Mouse (Mus musculus) frontal cortex, postnatal 10 days (tissue): ENCODE data around the gene Padi6.

Experiments
- DNase-seq, 2 experiments: peaks; one replicate each; pipeline ENCODE4 v3.0.0; 2022; ENCODE audit warnings: low spot score in 2 of 2, mixed read lengths in 1 of 2

Padi6 gene

DNA sequence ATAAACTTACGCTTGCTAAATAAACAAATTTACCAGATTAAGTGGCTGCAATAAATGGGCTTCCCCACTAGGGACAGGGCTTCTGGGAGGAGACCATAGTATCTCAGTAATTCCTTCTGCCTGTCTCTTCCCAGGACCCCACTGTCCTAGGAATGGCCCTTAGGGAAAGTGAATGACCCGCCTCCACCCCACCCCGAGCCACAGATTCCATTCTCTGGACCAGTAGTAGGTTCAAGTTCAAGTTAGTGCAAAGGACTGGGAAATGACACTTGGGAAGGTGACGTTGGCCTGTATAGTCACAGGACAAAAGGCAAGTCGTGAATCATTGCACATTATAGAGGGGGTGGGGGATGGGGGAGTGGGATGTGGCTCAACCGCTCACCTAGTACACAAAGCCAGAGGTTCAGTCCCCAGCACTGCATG is 57.6 kb downstream of the Padi6 start:
- DNase-seq, result no peak

DNA sequence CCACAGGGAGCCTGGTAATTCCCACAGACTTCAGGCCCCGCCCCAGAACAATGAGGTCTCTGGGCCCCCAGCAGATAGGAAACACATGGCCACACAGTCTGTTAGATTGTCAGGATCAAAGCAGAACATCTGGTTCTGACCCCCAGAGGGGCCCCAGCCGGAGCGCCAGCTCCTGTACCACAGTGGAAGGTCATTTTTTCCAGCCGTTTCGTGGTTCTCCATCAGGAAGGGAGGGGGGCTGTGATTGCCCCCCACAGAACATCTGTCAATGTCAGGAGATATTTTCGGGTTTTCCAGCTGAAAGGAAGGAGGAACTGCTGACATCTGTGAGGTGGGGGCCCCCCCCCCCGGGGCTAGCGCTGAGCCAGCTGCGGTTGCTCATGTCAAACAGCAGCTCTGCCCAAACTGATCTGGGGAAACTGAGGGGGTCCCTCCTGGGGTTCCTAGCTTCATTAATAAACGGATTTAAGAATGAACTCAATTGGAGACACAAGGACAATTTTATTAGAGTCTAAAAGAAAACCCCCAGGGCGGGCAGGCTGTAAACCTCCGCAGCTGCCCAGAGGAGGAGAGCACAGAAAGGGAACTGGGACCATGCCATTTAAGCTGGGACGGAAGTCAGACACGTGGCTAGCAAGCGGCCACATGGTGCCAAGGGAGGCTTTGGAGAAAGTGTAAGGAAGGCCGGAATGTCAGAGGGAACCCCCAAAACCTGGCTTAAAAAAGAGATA is 58.1 kb downstream of the Padi6 start:
- DNase-seq, result no peak

DNA sequence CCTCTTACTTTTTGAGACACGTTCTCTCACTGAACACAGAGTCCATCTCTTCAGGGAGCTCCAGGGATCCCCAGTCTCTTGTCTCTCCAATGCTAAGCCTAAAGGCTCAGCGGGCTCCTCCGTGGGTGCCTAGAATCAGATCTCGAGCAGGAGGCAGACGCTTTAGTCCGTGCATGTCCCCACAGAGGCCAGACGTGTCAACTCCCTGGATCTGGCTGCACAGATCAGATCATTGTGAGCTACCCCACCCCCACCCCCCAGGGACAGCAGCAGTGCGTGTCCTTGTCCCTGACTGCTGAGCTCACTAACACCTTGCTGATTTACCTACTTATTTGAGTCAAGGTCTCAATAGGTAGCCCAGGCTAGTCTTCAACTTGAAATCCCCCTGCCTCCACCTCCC is 58.8 kb downstream of the Padi6 start:
- no peak for DNase-seq

DNA sequence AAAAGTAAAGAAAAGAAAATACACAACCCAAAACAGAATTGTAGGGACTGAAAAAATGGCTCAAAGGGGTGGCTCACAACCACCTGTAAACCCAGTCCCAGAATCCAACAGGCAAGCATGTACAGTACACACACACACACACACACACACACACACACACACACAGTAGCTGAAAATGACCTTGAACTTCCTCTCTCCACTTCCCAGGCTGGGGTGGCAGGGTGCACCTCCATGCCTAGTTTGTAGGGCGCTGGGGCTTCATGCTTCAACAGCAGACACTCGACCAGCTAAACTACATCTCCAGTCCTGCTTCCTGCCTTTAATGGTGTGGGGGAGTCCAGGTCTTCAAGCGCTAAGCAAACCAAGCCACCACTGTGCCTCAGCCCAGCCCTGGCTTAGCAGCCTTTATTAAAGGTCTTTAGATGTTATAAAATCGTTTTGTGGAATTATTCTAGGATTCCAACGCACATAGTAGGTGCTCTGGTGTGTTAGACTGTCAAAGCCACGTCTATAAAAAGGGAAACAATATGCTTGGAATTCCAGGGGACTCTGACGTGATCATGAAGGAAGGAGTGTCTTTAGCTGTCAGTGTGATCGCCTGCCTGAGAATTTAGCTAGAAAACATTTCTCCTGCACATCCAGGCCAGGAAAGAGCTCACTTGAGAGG is 61.6 kb downstream of the Padi6 start:
- DNase-seq, result no peak

DNA sequence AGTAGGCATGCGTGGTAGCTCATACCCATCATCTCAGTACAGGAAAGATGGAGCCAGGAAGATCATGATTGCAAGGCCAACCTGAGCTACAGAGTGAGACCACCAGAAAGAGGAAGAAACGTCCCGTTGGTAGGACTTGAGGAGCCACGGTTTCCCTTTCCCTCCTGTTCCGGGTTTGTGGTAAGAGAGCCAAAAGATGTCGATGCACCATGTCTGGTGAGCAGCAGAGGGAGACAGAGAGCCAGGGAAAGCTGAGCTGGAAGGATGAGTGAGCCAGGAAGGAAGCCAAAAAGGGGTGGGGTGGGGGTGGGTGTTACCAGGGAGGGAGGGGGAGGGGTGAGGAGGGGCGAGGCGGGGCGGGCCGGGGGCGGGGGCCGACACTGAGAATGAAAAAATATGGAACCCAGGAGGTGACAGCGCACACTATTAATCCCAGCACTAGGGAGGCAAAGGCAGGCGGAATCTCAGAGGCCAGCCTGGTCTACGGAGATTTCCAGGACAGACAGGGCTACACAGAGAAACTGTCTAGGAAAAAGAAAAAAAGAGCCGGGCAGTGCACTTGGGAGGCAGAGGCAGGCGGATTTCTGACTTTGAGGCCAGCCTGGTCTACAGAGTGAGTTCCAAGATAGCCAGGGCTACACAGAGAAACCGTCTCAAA is 62.6 kb downstream of the Padi6 start:
- peak; percentile 57 to 79 for DNase-seq

DNA sequence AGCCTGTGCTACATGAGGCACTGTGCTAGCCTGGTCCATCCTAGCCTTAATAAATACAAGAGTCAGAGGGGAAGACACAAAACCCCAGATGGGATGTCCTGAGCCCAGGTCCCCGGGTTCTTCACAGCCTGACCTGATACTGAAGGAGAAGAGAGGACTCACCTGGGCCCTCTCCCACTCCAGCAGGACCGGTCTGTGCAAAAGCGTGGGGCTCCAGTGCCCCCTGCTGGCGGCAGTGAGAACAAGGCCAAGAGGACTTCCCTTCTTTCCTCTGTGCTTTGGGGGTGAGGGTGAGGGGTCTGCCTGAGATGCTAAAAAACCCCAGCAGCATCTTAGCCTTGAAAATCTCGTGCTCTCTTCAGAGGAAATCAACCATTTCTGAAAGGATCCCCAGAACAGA is 63.4 kb downstream of the Padi6 start:
- no peak for DNase-seq
